Mouse (Mus musculus) MEL (cell line): Measurements from ENCODE around the gene 9230104L09Rik. TPM values are rescaled to one million over a fixed set of nuclear protein-coding genes. Genes with fewer than 3 reads are reported as not detected.

Source experiments
- DNase-seq: peaks from one replicate; pipeline ENCODE4 v3.0.0; 2011; ENCODE audit warnings: low read depth, low spot score
- H3K27ac ChIP-seq: 2 replicates; pipeline ENCODE4 v1.5.1; 2012; ENCODE audit warnings: low read depth, mild to moderate bottlenecking, control low read depth, low read length, moderate library complexity; ENCODE audit not compliant: control insufficient read depth
- H3K27me3 ChIP-seq, 2 experiments: fragments of 150-350 bp in 1 of 2; sonication (generic) in 1 of 2; 2 replicates each; pipeline ENCODE4 v1.6.1; 2012; ENCODE audit warnings: low read length in 2 of 2, mild to moderate bottlenecking in 2 of 2, improper control_type of control experiment in 1 of 2, moderate library complexity in 1 of 2; ENCODE audit not compliant: insufficient read depth in 2 of 2, control insufficient read depth in 1 of 2
- H3K36me3 ChIP-seq, 2 experiments: 2 replicates each; pipeline ENCODE4 v1.6.1; 2012 to 2014; ENCODE audit warnings: low read length in 2 of 2, improper control_type of control experiment in 1 of 2, inconsistent platforms in 1 of 2, mild to moderate bottlenecking in 1 of 2; ENCODE audit not compliant: insufficient read depth in 2 of 2, control insufficient read depth in 1 of 2
- H3K4me1 ChIP-seq, 2 experiments: fragments of 150-350 bp in 1 of 2; sonication (generic) in 1 of 2; 2 replicates each; pipeline ENCODE4 v1.6.1; 2012; ENCODE audit warnings: low read length in 2 of 2, improper control_type of control experiment in 1 of 2, mild to moderate bottlenecking in 1 of 2; ENCODE audit not compliant: insufficient read depth in 2 of 2, control insufficient read depth in 1 of 2
- H3K4me3 ChIP-seq, 2 experiments: fragments of 150-350 bp in 1 of 2; sonication (generic) in 1 of 2; 2 replicates each; pipeline ENCODE4 v1.5.1; 2012; ENCODE audit warnings: low read depth in 2 of 2, low read length in 2 of 2, mild to moderate bottlenecking in 2 of 2, moderate library complexity in 2 of 2, control low read depth in 1 of 2, improper control_type of control experiment in 1 of 2; ENCODE audit not compliant: control insufficient read depth in 1 of 2, insufficient read depth in 1 of 2
- H3K79me2 ChIP-seq: 2 replicates; pipeline ENCODE4 v1.6.1; 2012; ENCODE audit warnings: mild to moderate bottlenecking, low read length, moderate library complexity; ENCODE audit not compliant: control insufficient read depth, poor library complexity, insufficient read depth
- H3K9ac ChIP-seq: 2 replicates; pipeline ENCODE4 v1.6.1; 2012; ENCODE audit warnings: low read depth, mild to moderate bottlenecking, control low read depth, low read length, moderate library complexity; ENCODE audit not compliant: control insufficient read depth, poor library complexity, severe bottlenecking
- H3K9me3 ChIP-seq: fragments of 150-350 bp; sonication (generic); replicated peaks from 2 replicates; pipeline ENCODE4 v1.6.1; 2012; ENCODE audit warnings: mild to moderate bottlenecking, low read length, improper control_type of control experiment, moderate library complexity; ENCODE audit not compliant: insufficient read depth
- BHLHE40 ChIP-seq: IDR thresholded peaks from 2 replicates; pipeline ENCODE4 v1.6.1; 2012; ENCODE audit warnings: low read depth, mild to moderate bottlenecking, inconsistent platforms, low read length, improper control_type of control experiment, borderline replicate concordance
- CHD1 ChIP-seq: IDR thresholded peaks from 2 replicates; pipeline ENCODE4 v1.6.1; 2012; ENCODE audit warnings: low read depth, mild to moderate bottlenecking, inconsistent platforms, low read length, improper control_type of control experiment
- CHD2 ChIP-seq: IDR thresholded peaks from 2 replicates; pipeline ENCODE4 v1.6.1; 2011; ENCODE audit warnings: low read length, improper control_type of control experiment
- CTCF ChIP-seq, 3 experiments: IDR thresholded peaks in 2 of 3; conservative IDR thresholded peaks in 1 of 3; 2 replicates each; pipeline ENCODE4 v1.5.1; 2011 to 2012; ENCODE audit warnings: low read length in 3 of 3, low read depth in 2 of 3, mild to moderate bottlenecking in 2 of 3, improper control_type of control experiment in 1 of 3, inconsistent platforms in 1 of 3, mixed read lengths in 1 of 3, moderate library complexity in 1 of 3; ENCODE audit not compliant: control insufficient read depth in 1 of 3, insufficient read depth in 1 of 3, poor library complexity in 1 of 3, severe bottlenecking in 1 of 3
- ELF1 ChIP-seq: IDR thresholded peaks from 2 replicates; pipeline ENCODE4 v1.6.1; 2014; ENCODE audit warnings: low read depth, mild to moderate bottlenecking, inconsistent platforms, low read length, improper control_type of control experiment, moderate library complexity
- EP300 ChIP-seq, 2 experiments: IDR thresholded peaks; 2 replicates each; pipeline ENCODE4 v1.6.1; 2011; ENCODE audit warnings: improper control_type of control experiment in 2 of 2, low read length in 2 of 2, low read depth in 1 of 2, mild to moderate bottlenecking in 1 of 2
- ETS1 ChIP-seq: IDR thresholded peaks from 2 replicates; pipeline ENCODE4 v1.6.1; 2012; ENCODE audit warnings: low read depth, mild to moderate bottlenecking, inconsistent platforms, low read length, improper control_type of control experiment, moderate library complexity
- GABPA ChIP-seq: IDR thresholded peaks from 2 replicates; pipeline ENCODE4 v1.6.1; 2012; ENCODE audit warnings: low read depth, mild to moderate bottlenecking, inconsistent platforms, low read length, improper control_type of control experiment, moderate library complexity
- GATA1 ChIP-seq: IDR thresholded peaks from 2 replicates; pipeline ENCODE4 v1.6.1; 2011; ENCODE audit warnings: low read depth, low read length, improper control_type of control experiment
- JUND ChIP-seq: IDR thresholded peaks from 2 replicates; pipeline ENCODE4 v1.6.1; 2011; ENCODE audit warnings: low read depth, mild to moderate bottlenecking, improper control_type of control experiment, low read length
- KAT2A ChIP-seq: conservative IDR thresholded peaks from 2 replicates; pipeline ENCODE4 v1.6.1; 2012; ENCODE audit warnings: low read depth, low read length, improper control_type of control experiment, inconsistent platforms
- MAFK ChIP-seq: IDR thresholded peaks from 2 replicates; pipeline ENCODE4 v1.6.1; 2011; ENCODE audit warnings: low read depth, mild to moderate bottlenecking, low read length, improper control_type of control experiment, borderline replicate concordance
- MAX ChIP-seq: IDR thresholded peaks from 2 replicates; pipeline ENCODE4 v1.6.1; 2011; ENCODE audit warnings: low read length, improper control_type of control experiment
- MAZ ChIP-seq: IDR thresholded peaks from 2 replicates; pipeline ENCODE4 v1.6.1; 2012; ENCODE audit warnings: low read depth, mild to moderate bottlenecking, inconsistent platforms, low read length, improper control_type of control experiment
- MYC ChIP-seq: IDR thresholded peaks from 2 replicates; pipeline ENCODE4 v1.6.1; 2011; ENCODE audit warnings: low read depth, mild to moderate bottlenecking, low read length, improper control_type of control experiment, moderate library complexity
- NRF1 ChIP-seq: IDR thresholded peaks from 2 replicates; pipeline ENCODE4 v1.6.1; 2014; ENCODE audit warnings: low read depth, mild to moderate bottlenecking, inconsistent platforms, low read length, improper control_type of control experiment, moderate library complexity; ENCODE audit not compliant: poor library complexity, insufficient read depth, severe bottlenecking
- POLR2A ChIP-seq, 2 experiments: IDR thresholded peaks; 2 replicates each; pipeline ENCODE4 v1.6.1; 2011 to 2012; ENCODE audit warnings: low read length in 2 of 2, mild to moderate bottlenecking in 2 of 2, control low read depth in 1 of 2, improper control_type of control experiment in 1 of 2, low read depth in 1 of 2, moderate library complexity in 1 of 2; ENCODE audit not compliant: control insufficient read depth in 1 of 2, insufficient read depth in 1 of 2, poor library complexity in 1 of 2
- RAD21 ChIP-seq: IDR thresholded peaks from 2 replicates; pipeline ENCODE4 v1.6.1; 2011; ENCODE audit warnings: mild to moderate bottlenecking, low read depth, low read length, improper control_type of control experiment
- SIN3A ChIP-seq: IDR thresholded peaks from 2 replicates; pipeline ENCODE4 v1.6.1; 2012; ENCODE audit warnings: low read length, improper control_type of control experiment, inconsistent platforms
- SMC3 ChIP-seq: IDR thresholded peaks from 2 replicates; pipeline ENCODE4 v1.6.1; 2011; ENCODE audit warnings: low read depth, low read length, improper control_type of control experiment
- TAL1 ChIP-seq: IDR thresholded peaks from 2 replicates; pipeline ENCODE4 v1.6.1; 2012; ENCODE audit warnings: mild to moderate bottlenecking, inconsistent platforms, low read length, moderate library complexity, mixed read lengths
- TBP ChIP-seq: IDR thresholded peaks from 2 replicates; pipeline ENCODE4 v1.8.0; 2011; ENCODE audit warnings: low read depth, low read length, improper control_type of control experiment
- TCF12 ChIP-seq: IDR thresholded peaks from 2 replicates; pipeline ENCODE4 v1.6.1; 2014; ENCODE audit warnings: low read depth, mild to moderate bottlenecking, inconsistent platforms, low read length, improper control_type of control experiment, moderate library complexity
- UBTF ChIP-seq: IDR thresholded peaks from 2 replicates; pipeline ENCODE4 v1.6.1; 2012; ENCODE audit warnings: low read depth, mild to moderate bottlenecking, inconsistent platforms, low read length, improper control_type of control experiment, moderate library complexity, borderline replicate concordance; ENCODE audit not compliant: insufficient read depth
- ZC3H11A ChIP-seq: IDR thresholded peaks from 2 replicates; pipeline ENCODE4 v1.6.1; 2012; ENCODE audit warnings: low read depth, mild to moderate bottlenecking, inconsistent platforms, low read length, improper control_type of control experiment
- ZMIZ1 ChIP-seq: IDR thresholded peaks from 2 replicates; pipeline ENCODE4 v1.6.1; 2012; ENCODE audit warnings: low read depth, mild to moderate bottlenecking, inconsistent platforms, low read length, improper control_type of control experiment, moderate library complexity
- polyA plus RNA-seq, 2 experiments: library from polyadenylated mRNA; stranded (reverse) in 1 of 2; unstranded in 1 of 2; fragments of >175 nt in 1 of 2; fragments of >200 nt in 1 of 2; gene quantifications; 2 replicates each; pipeline versions ENCODE4 v1.2.1 to v1.2.4; 2012; ENCODE audit warnings: low replicate concordance in 2 of 2, low read depth in 1 of 2; ENCODE audit not compliant: insufficient read length in 2 of 2, insufficient read depth in 1 of 2, missing spikeins in 1 of 2
- total RNA-seq: library from RNA; depleted of rRNA; stranded (reverse); fragments of 300-350 nt; gene quantifications from 2 replicates; pipeline ENCODE4 v1.2.3, GENCODE M21; 2012

The 9230104L09Rik gene
- total and polyA plus RNA-seq, 3 experiments: not detected

GRCm38 (mm10) chr2:148878641-148879130 is 13.8 kb upstream of the 9230104L09Rik start:
- DNase-seq: no peak
- no peaks in the 10 kb centered on the region for H3K9me3 ChIP-seq
- H3K4me3 ChIP-seq: no peak overlapping the region
- peaks cover 0 to 2% of the 10 kb centered on the region in 2 experiments; a peak in 1 of 4 replicates for H3K36me3 ChIP-seq
- peaks cover 0 to 2% of the 10 kb centered on the region in 2 experiments; a peak in 2 of 4 replicates for H3K27me3 ChIP-seq
- H3K27ac ChIP-seq: no peak overlapping the region
- H3K4me1 ChIP-seq: peaks cover 0 to 7% of the 10 kb centered on the region in 2 experiments; a peak in 3 of 4 replicates
- H3K9ac ChIP-seq: no peak overlapping the region
- TF ChIP-seq TAL1 (no peak), POLR2A (IDR thresholded peaks at IDR 0.05; ENCODE audit: control insufficient read depth in 1 of 2, insufficient read depth in 1 of 2, low read depth in 1 of 2, low read length in 2 of 2, poor library complexity in 1 of 2) (no peak), TBP (no peak), ZC3H11A (no peak), GABPA (no peak), TCF12 (no peak), MAZ (no peak), CHD2 (no peak), ELF1 (no peak), SIN3A (no peak), CHD1 (no peak), KAT2A (no peak), MYC (no peak), SMC3 (no peak), NRF1 (no peak), MAX (no peak), MAFK (no peak), JUND (no peak)
- peaks cover 7% of the 10 kb centered on the region for H3K79me2 ChIP-seq

GRCm38 (mm10) chr2:148877016-148877770 is 12.4 kb upstream of the 9230104L09Rik start:
- no peak overlapping the region for H3K27ac ChIP-seq
- peaks cover 0 to 2% of the 10 kb centered on the region in 2 experiments; a peak in 1 of 4 replicates for H3K36me3 ChIP-seq
- H3K4me1 ChIP-seq: peaks cover 0 to 11% of the 10 kb centered on the region in 2 experiments; a peak in 3 of 4 replicates
- DNase-seq: no peak
- H3K27me3 ChIP-seq: peaks cover 0 to 2% of the 10 kb centered on the region in 2 experiments; a peak in 2 of 4 replicates
- no peaks in the 10 kb centered on the region for H3K9me3 ChIP-seq
- peaks cover 11% of the 10 kb centered on the region for H3K79me2 ChIP-seq
- TF ChIP-seq ELF1 (no peak), ZMIZ1 (no peak), MAX (no peak), GATA1 (no peak), UBTF (no peak), ETS1 (no peak), CHD1 (no peak), ZC3H11A (no peak), BHLHE40 (no peak), RAD21 (no peak), EP300 (IDR thresholded peaks at IDR 0.05; ENCODE audit: low read depth in 1 of 2, low read length in 2 of 2) (no peak), SMC3 (no peak), CHD2 (no peak), MYC (no peak), MAFK (no peak), CTCF (IDR thresholded peaks at IDR 0.05 in 2 of 3, conservative IDR thresholded peaks at IDR 0.05 in 1 of 3; ENCODE audit: control insufficient read depth in 1 of 3, insufficient read depth in 1 of 3, low read depth in 2 of 3, low read length in 3 of 3, poor library complexity in 1 of 3, severe bottlenecking in 1 of 3) (no peak)
- TF ChIP-seq, all 39 proteins: peak for 0
- H3K9ac ChIP-seq: no peak overlapping the region
- no peak overlapping the region for H3K4me3 ChIP-seq
